Mouse (Mus musculus): ENCODE results near the gene Zfc3h1. TPM values are rescaled to one million over a fixed set of nuclear protein-coding genes. Genes with fewer than 3 reads are reported as not detected.

Gene Zfc3h1
- total and polyA plus RNA-seq, 3 experiments: 40.7 to 51.7 (median 48.7) TPM

DNA sequence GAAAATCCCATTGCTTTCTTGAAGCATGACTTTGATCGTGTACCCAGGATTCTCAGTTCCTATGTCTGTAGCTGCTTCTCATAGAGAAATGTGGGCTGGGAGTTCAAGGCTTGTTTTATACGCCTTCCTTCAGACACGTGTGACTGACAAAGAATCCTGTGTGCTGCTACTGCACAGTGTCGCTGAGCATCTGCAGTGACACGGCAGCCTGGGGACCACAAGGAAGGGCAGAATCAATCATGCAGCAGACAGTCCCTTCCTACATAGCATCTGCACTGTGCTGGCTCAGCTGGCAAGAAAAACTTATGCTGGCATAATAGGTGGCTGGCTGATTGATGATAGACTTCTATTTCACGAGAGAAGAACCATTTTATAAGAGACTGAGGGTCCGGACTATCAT, 80.3 kb downstream of the Zfc3h1 start:
- H3K27me3 ChIP-seq (replicated peaks): no peaks in the 10 kb centered on the region
- no peak overlapping the region for H3K27ac ChIP-seq (ENCODE audit: insufficient read depth, low read depth)
- H3K36me3 ChIP-seq (replicated peaks in 1 of 2; ENCODE audit: control insufficient read depth in 1 of 2, insufficient read depth in 1 of 2, low read length in 1 of 2): no peaks in the 10 kb centered on the region
- no peak overlapping the region for H3K4me3 ChIP-seq (replicated peaks in 1 of 3; ENCODE audit: low read depth in 2 of 3, low read length in 2 of 3, poor library complexity in 1 of 3)
- DNase-seq (ENCODE audit: extremely low read depth): no peak
- no peaks in the 10 kb centered on the region for H3K9me3 ChIP-seq (replicated peaks; ENCODE audit: low read length)
- in situ Hi-C loops (cut with MboI; ENCODE audit: low pct_ligation_motif_present, low pct_unique_long_range_greater_than_20kb, low sequenced_read_pairs) (loop anchor here (25.0 kb wide), 1 partner anchor 147 kb away; no protein-coding TSS in a partner anchor), dilution Hi-C loops (cut with MboI; ENCODE audit: extremely low pct_ligation_motif_present, extremely low pct_unique_long_range_greater_than_20kb, low sequenced_read_pairs) (no loop called here)
- no peaks in the 10 kb centered on the region for H3K79me2 ChIP-seq (replicated peaks; ENCODE audit: control insufficient read depth, extremely low read depth, insufficient read depth, poor library complexity, severe bottlenecking)
- no peak overlapping the region for H3K9ac ChIP-seq (ENCODE audit: insufficient read depth, low read depth)
- no peak for TF ChIP-seq E2F4 (IDR thresholded peaks at IDR 0.05; ENCODE audit: insufficient replicate concordance, low read depth, low read length)
- TF ChIP-seq ZKSCAN1 (IDR thresholded peaks at IDR 0.05; ENCODE audit: borderline replicate concordance, low read depth, low read length): no peak
- TF ChIP-seq TBP (conservative IDR thresholded peaks at IDR 0.05; ENCODE audit: low read depth, low read length): no peak
- TF ChIP-seq CHD1 (IDR thresholded peaks at IDR 0.05; ENCODE audit: low read depth, low read length): no peak
- H3K4me2 ChIP-seq (ENCODE audit: insufficient read depth, low read depth, poor library complexity, severe bottlenecking): no peak overlapping the region
- peaks cover 0 to 6% of the 10 kb centered on the region in 2 experiments; a peak in 1 of 4 replicates for H3K4me1 ChIP-seq (ENCODE audit: control insufficient read depth in 1 of 2, insufficient read depth in 2 of 2)

- Histone ChIP-seq H3K4me1 (ENCODE audit: control insufficient read depth in 1 of 2, insufficient read depth in 2 of 2) (peaks cover 0 to 6% of the 10 kb centered on the region in 2 experiments; a peak in 1 of 4 replicates), H3K9ac (ENCODE audit: insufficient read depth, low read depth) (no peak overlapping the region), H3K27me3 (replicated peaks) (no peaks in the 10 kb centered on the region), H3K27ac (ENCODE audit: insufficient read depth, low read depth) (no peak overlapping the region), H3K4me3 (replicated peaks in 1 of 3; ENCODE audit: low read depth in 2 of 3, low read length in 2 of 3, poor library complexity in 1 of 3) (no peak overlapping the region), H3K79me2 (replicated peaks; ENCODE audit: control insufficient read depth, extremely low read depth, insufficient read depth, poor library complexity, severe bottlenecking) (no peaks in the 10 kb centered on the region), H3K4me2 (ENCODE audit: insufficient read depth, low read depth, poor library complexity, severe bottlenecking) (no peak overlapping the region), H3K9me3 (replicated peaks; ENCODE audit: low read length) (no peaks in the 10 kb centered on the region), H3K36me3 (replicated peaks in 1 of 2; ENCODE audit: control insufficient read depth in 1 of 2, insufficient read depth in 1 of 2, low read length in 1 of 2) (no peaks in the 10 kb centered on the region)
- in situ Hi-C loops (cut with MboI; ENCODE audit: low pct_ligation_motif_present, low pct_unique_long_range_greater_than_20kb, low sequenced_read_pairs): loop anchor here (25.0 kb wide), 1 partner anchor 147 kb away; no protein-coding TSS in a partner anchor
- dilution Hi-C loops (cut with MboI; ENCODE audit: extremely low pct_ligation_motif_present, extremely low pct_unique_long_range_greater_than_20kb, low sequenced_read_pairs): no loop called here
- TF ChIP-seq MAZ (IDR thresholded peaks at IDR 0.05; ENCODE audit: low read depth, low read length) (no peak), JUND (conservative IDR thresholded peaks at IDR 0.05; ENCODE audit: low read depth, low read length) (no peak), ELF1 (IDR thresholded peaks at IDR 0.05; ENCODE audit: low read depth, low read length) (no peak), CHD1 (IDR thresholded peaks at IDR 0.05; ENCODE audit: low read depth, low read length) (no peak), POLR2A (IDR thresholded peaks at IDR 0.05; ENCODE audit: low read depth, low read length) (no peak), SMC3 (IDR thresholded peaks at IDR 0.05; ENCODE audit: low read depth, low read length) (no peak)
- no peak for DNase-seq (ENCODE audit: extremely low read depth)
Observed at GRCm38 (mm10) chr10:115465778-115466177, 81.0 kb downstream of the Zfc3h1 start.

DNA sequence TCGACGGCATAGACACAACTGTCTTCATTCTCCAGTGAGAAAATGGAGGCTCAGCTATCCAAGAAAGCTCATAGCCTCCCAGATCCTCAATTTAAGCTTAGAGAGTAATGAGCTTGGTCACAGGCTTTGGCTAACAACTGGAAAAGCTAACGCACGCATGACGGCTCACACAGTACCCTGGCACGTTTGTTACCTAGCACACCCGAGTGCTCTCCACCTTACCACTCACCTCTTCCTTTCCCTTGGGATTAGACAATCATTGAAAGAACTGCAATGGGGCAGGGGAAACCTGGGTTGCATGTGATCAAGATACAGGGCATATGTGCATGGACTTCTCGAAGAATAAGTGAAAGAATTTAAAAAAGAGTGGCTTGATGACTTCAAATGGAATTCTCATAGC, 83.2 kb downstream of the Zfc3h1 start:
- Histone ChIP-seq H3K9me3 (replicated peaks; ENCODE audit: low read length) (no peaks in the 10 kb centered on the region), H3K9ac (ENCODE audit: insufficient read depth, low read depth) (no peak overlapping the region), H3K4me2 (ENCODE audit: insufficient read depth, low read depth, poor library complexity, severe bottlenecking) (no peak overlapping the region), H3K4me3 (replicated peaks in 1 of 3; ENCODE audit: low read depth in 2 of 3, low read length in 2 of 3, poor library complexity in 1 of 3) (no peak overlapping the region), H3K27me3 (replicated peaks) (no peaks in the 10 kb centered on the region), H3K27ac (ENCODE audit: insufficient read depth, low read depth) (no peak overlapping the region), H3K79me2 (replicated peaks; ENCODE audit: control insufficient read depth, extremely low read depth, insufficient read depth, poor library complexity, severe bottlenecking) (no peaks in the 10 kb centered on the region), H3K36me3 (replicated peaks in 1 of 2; ENCODE audit: control insufficient read depth in 1 of 2, insufficient read depth in 1 of 2, low read length in 1 of 2) (no peaks in the 10 kb centered on the region), H3K4me1 (ENCODE audit: control insufficient read depth in 1 of 2, insufficient read depth in 2 of 2) (peaks cover 0 to 10% of the 10 kb centered on the region in 2 experiments; a peak in 1 of 4 replicates)
- no peak for TF ChIP-seq JUN (IDR thresholded peaks at IDR 0.05; ENCODE audit: insufficient read depth, low read depth, low read length)
- TF ChIP-seq POLR2AphosphoS2 (IDR thresholded peaks at IDR 0.05; ENCODE audit: low read depth, low read length): no peak
- no peak for TF ChIP-seq MAX (IDR thresholded peaks at IDR 0.05; ENCODE audit: low read length)
- TF ChIP-seq USF2 (conservative IDR thresholded peaks at IDR 0.05; ENCODE audit: low read depth, low read length): no peak
- no peak for TF ChIP-seq USF1 (IDR thresholded peaks at IDR 0.05; ENCODE audit: low read depth, low read length)
- TF ChIP-seq ZMIZ1 (IDR thresholded peaks at IDR 0.05; ENCODE audit: low read depth, low read length): no peak
- no peak for TF ChIP-seq ELF1 (IDR thresholded peaks at IDR 0.05; ENCODE audit: low read depth, low read length)
- TF ChIP-seq RCOR1 (conservative IDR thresholded peaks at IDR 0.05; ENCODE audit: low read depth, low read length): no peak
- TF ChIP-seq MAFK (IDR thresholded peaks at IDR 0.05; ENCODE audit: insufficient replicate concordance, low read length): no peak
- no peak for TF ChIP-seq ZNF384 (IDR thresholded peaks at IDR 0.05; ENCODE audit: low read depth, low read length)
- TF ChIP-seq MYC (IDR thresholded peaks at IDR 0.05; ENCODE audit: low read depth, low read length): no peak
- no peak for TF ChIP-seq PAX5 (IDR thresholded peaks at IDR 0.05; ENCODE audit: low read length)
- TF ChIP-seq ETS1 (conservative IDR thresholded peaks at IDR 0.05; ENCODE audit: low read depth, low read length): no peak
- dilution Hi-C loops (cut with MboI; ENCODE audit: extremely low pct_ligation_motif_present, extremely low pct_unique_long_range_greater_than_20kb, low sequenced_read_pairs) (no loop called here), in situ Hi-C loops (cut with MboI; ENCODE audit: low pct_ligation_motif_present, low pct_unique_long_range_greater_than_20kb, low sequenced_read_pairs) (loop anchor here (25.0 kb wide), 1 partner anchor 144 kb away; no protein-coding TSS in a partner anchor)
- DNase-seq (ENCODE audit: extremely low read depth): no peak
